Mouse (Mus musculus): ENCODE results near the gene Gnas. TPM values are rescaled to one million over a fixed set of nuclear protein-coding genes. Genes with fewer than 3 reads are reported as not detected.

Gene Gnas
- polyA plus RNA-seq, 1 experiment from 2014 or later: 1,446 TPM

DNA sequence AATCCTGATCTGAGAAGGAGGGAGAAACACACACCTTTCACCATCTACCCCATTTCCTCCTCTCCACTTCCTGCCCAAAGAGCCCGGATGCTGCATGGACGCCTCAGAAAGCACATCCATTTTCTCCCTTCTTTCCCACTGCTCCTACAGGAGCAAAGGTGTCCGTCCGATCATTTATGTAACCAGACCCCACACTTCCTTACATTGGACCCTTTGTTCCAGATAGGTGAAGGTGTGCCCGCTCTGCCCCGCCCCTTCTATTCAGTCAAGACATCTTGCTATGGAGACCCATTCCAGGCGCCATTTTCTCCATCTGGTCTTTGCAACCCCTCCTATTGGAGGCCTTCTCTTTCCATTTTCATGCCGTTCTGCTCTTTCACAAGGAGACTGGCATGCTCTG, 10.3 kb downstream of the Gnas start:
- peak overlapping the region; percentile 65 for H3K4me3 ChIP-seq
- peak overlapping the region; percentile 72 for H3K4me2 ChIP-seq
- peak overlapping the region; percentile 82 for H3K9ac ChIP-seq
- H3K36me3 ChIP-seq: peaks cover 3% of the 10 kb centered on the region; the same call in 1 of the 2 replicates
- peaks cover 37% of the 10 kb centered on the region for H3K4me1 ChIP-seq (replicated peaks)
- ATAC-seq (ENCODE audit: insufficient number of reproducible peaks, low FRiP score): no peak
- H3K9me3 ChIP-seq (replicated peaks): peaks cover 49% of the 10 kb centered on the region
- WGBS: 44% methylated on average over 8 of the region's 8 CpGs
- peaks cover 13% of the 10 kb centered on the region for H3K27me3 ChIP-seq (replicated peaks)
- peak overlapping the region; percentile 80 for H3K27ac ChIP-seq (ENCODE audit: poor library complexity, severe bottlenecking)

DNA sequence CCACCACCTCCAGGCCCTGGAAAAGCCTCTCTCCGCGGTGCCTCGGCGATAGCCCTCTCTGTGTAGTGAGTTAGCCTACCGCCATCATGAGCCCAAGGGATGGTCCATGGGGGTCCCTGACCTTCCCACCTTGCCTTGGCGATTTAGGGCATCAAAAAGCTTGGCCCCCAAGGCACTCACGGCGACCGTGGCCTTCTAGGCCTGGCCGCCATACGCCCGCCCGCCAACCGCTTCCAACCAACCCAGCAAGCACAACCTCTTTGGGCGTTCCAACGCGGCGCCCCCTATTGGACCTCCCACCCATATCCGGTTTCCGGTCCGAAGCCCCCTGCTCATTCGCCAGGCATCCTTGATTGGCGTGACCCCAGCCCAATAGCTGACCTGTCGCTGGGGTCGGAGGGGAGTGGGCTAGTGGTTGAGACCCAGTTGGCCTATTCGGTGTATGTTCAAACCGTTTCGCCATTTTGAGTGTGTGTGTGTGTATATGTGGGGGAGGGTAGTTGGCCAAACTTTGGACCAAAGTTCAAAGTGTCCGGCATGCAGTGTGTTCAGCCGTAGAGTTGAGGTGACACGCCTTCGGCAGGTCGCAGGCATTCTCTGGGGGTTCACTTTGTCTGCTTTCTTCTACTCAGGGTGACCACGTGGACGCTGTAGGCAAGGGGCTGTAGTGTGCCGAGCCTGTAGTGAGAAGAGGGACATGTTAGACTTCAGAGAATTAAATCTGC, 11.2 kb downstream of the Gnas start:
- peaks cover 3% of the 10 kb centered on the region; the same call in 1 of the 2 replicates for H3K36me3 ChIP-seq
- WGBS: 41% methylated on average over 36 of the region's 36 CpGs
- H3K9me3 ChIP-seq (replicated peaks): peaks cover 57% of the 10 kb centered on the region
- H3K27ac ChIP-seq (ENCODE audit: poor library complexity, severe bottlenecking): peak overlapping the region; percentile 80
- H3K27me3 ChIP-seq (replicated peaks): peaks cover 13% of the 10 kb centered on the region
- H3K9ac ChIP-seq: peak overlapping the region; percentile 82
- peak overlapping the region; percentile 65 for H3K4me3 ChIP-seq
- H3K4me2 ChIP-seq: peak overlapping the region; percentile 72
- peaks cover 36% of the 10 kb centered on the region for H3K4me1 ChIP-seq (replicated peaks)
- ATAC-seq (ENCODE audit: insufficient number of reproducible peaks, low FRiP score): peak; percentile 92

- Histone ChIP-seq H3K9me3 (replicated peaks) (peaks cover 64% of the 10 kb centered on the region), H3K9ac (peak overlapping the region; percentile 26; the same call in 1 of the 2 replicates)
- 43% methylated on average over 29 of the region's 29 CpGs for WGBS
Measured at GRCm38 (mm10) chr2:174295900-174296465, 11.9 kb downstream of the Gnas start.

GRCm38 (mm10) chr2:174297086-174297571, 13.0 kb downstream of the Gnas start:
- ATAC-seq (ENCODE audit: insufficient number of reproducible peaks, low FRiP score): no peak
- H3K27ac ChIP-seq (ENCODE audit: poor library complexity, severe bottlenecking): no peak overlapping the region
- WGBS: 58% methylated on average over 29 of the region's 29 CpGs
- H3K9me3 ChIP-seq (replicated peaks): peaks cover 65% of the 10 kb centered on the region
- peaks cover 13% of the 10 kb centered on the region for H3K27me3 ChIP-seq (replicated peaks)
- peaks cover 3% of the 10 kb centered on the region; the same call in 1 of the 2 replicates for H3K36me3 ChIP-seq
- no peak overlapping the region for H3K4me3 ChIP-seq
- no peak overlapping the region for H3K9ac ChIP-seq
- H3K4me1 ChIP-seq (replicated peaks): peaks cover 20% of the 10 kb centered on the region
- H3K4me2 ChIP-seq: peak overlapping the region; percentile 72

More at GRCm38 (mm10) chr2:174295900-174296465, 11.9 kb downstream of the Gnas start:
- peak overlapping the region; percentile 65 for H3K4me3 ChIP-seq
- peaks cover 30% of the 10 kb centered on the region for H3K4me1 ChIP-seq (replicated peaks)
- H3K27me3 ChIP-seq (replicated peaks): peaks cover 13% of the 10 kb centered on the region
- peaks cover 3% of the 10 kb centered on the region; the same call in 1 of the 2 replicates for H3K36me3 ChIP-seq
- peak overlapping the region; percentile 22; the same call in 1 of the 2 replicates for H3K27ac ChIP-seq (ENCODE audit: poor library complexity, severe bottlenecking)
- no peak for ATAC-seq (ENCODE audit: insufficient number of reproducible peaks, low FRiP score)
- peak overlapping the region; percentile 72 for H3K4me2 ChIP-seq

GRCm38 (mm10) chr2:174297851-174298250, 13.7 kb downstream of the Gnas start:
- no peak overlapping the region for H3K4me2 ChIP-seq
- no peak overlapping the region for H3K27ac ChIP-seq (ENCODE audit: poor library complexity, severe bottlenecking)
- H3K9me3 ChIP-seq (replicated peaks): peaks cover 65% of the 10 kb centered on the region
- ATAC-seq (ENCODE audit: insufficient number of reproducible peaks, low FRiP score): no peak
- peaks cover under 1% of the 10 kb centered on the region; the same call in 1 of the 2 replicates for H3K36me3 ChIP-seq
- H3K4me1 ChIP-seq (replicated peaks): peaks cover 13% of the 10 kb centered on the region
- peaks cover 13% of the 10 kb centered on the region for H3K27me3 ChIP-seq (replicated peaks)
- WGBS: 63% methylated on average over 19 of the region's 19 CpGs
- H3K4me3 ChIP-seq: peak overlapping the region; percentile 42; the same call in 1 of the 2 replicates
- H3K9ac ChIP-seq: no peak overlapping the region

- ATAC-seq (ENCODE audit: insufficient number of reproducible peaks, low FRiP score): no peak
- Histone ChIP-seq H3K27me3 (replicated peaks) (peaks cover 13% of the 10 kb centered on the region), H3K9me3 (replicated peaks) (peaks cover 65% of the 10 kb centered on the region)
Measured at GRCm38 (mm10) chr2:174298471-174298870, 14.4 kb downstream of the Gnas start.

GRCm38 (mm10) chr2:174299091-174299770, 15.1 kb downstream of the Gnas start:
- peaks cover 13% of the 10 kb centered on the region for H3K27me3 ChIP-seq (replicated peaks)
- no peak overlapping the region for H3K27ac ChIP-seq (ENCODE audit: poor library complexity, severe bottlenecking)
- H3K9me3 ChIP-seq (replicated peaks): peaks cover 65% of the 10 kb centered on the region
- peaks cover 7% of the 10 kb centered on the region for H3K4me1 ChIP-seq (replicated peaks)
- H3K4me3 ChIP-seq: peak overlapping the region; percentile 42
- no peak overlapping the region; the same call in 1 of the 2 replicates for H3K9ac ChIP-seq
- no peaks in the 10 kb centered on the region for H3K36me3 ChIP-seq
- no peak for ATAC-seq (ENCODE audit: insufficient number of reproducible peaks, low FRiP score)
- WGBS: 51% methylated on average over 48 of the region's 48 CpGs
- H3K4me2 ChIP-seq: peak overlapping the region; percentile 76

More at GRCm38 (mm10) chr2:174298471-174298870, 14.4 kb downstream of the Gnas start:
- no peaks in the 10 kb centered on the region for H3K36me3 ChIP-seq
- no peak overlapping the region for H3K27ac ChIP-seq (ENCODE audit: poor library complexity, severe bottlenecking)
- H3K4me1 ChIP-seq (replicated peaks): peaks cover 9% of the 10 kb centered on the region
- peak overlapping the region; percentile 42 for H3K4me3 ChIP-seq
- H3K4me2 ChIP-seq: peak overlapping the region; percentile 76
- H3K9ac ChIP-seq: no peak overlapping the region
- 44% methylated on average over 33 of the region's 33 CpGs for WGBS

GRCm38 (mm10) chr2:174299771-174300160, 15.6 kb downstream of the Gnas start:
- Histone ChIP-seq H3K4me1 (replicated peaks) (peaks cover 7% of the 10 kb centered on the region), H3K9me3 (replicated peaks) (peaks cover 62% of the 10 kb centered on the region), H3K27me3 (replicated peaks) (peaks cover 13% of the 10 kb centered on the region), H3K4me3 (peak overlapping the region; percentile 42), H3K9ac (no peak overlapping the region), H3K4me2 (peak overlapping the region; percentile 76), H3K36me3 (no peaks in the 10 kb centered on the region), H3K27ac (ENCODE audit: poor library complexity, severe bottlenecking) (no peak overlapping the region)
- no peak for ATAC-seq (ENCODE audit: insufficient number of reproducible peaks, low FRiP score)
- WGBS: 47% methylated on average over 34 of the region's 34 CpGs

- 56% methylated on average over 27 of the region's 27 CpGs for WGBS
- Histone ChIP-seq H3K27me3 (replicated peaks) (peaks cover 13% of the 10 kb centered on the region), H3K4me1 (replicated peaks) (peaks cover 7% of the 10 kb centered on the region), H3K9me3 (replicated peaks) (peaks cover 57% of the 10 kb centered on the region), H3K4me2 (peak overlapping the region; percentile 76), H3K36me3 (no peaks in the 10 kb centered on the region), H3K9ac (peak overlapping the region; percentile 44; the same call in 1 of the 2 replicates), H3K27ac (ENCODE audit: poor library complexity, severe bottlenecking) (no peak overlapping the region), H3K4me3 (peak overlapping the region; percentile 42)
- ATAC-seq (ENCODE audit: insufficient number of reproducible peaks, low FRiP score): no peak
Measured at GRCm38 (mm10) chr2:174300186-174300585, 16.1 kb downstream of the Gnas start.

- 50% methylated on average over 22 of the region's 22 CpGs for WGBS
- H3K9ac ChIP-seq: no peak overlapping the region
Measured at GRCm38 (mm10) chr2:174300666-174301065, 16.5 kb downstream of the Gnas start.

More at GRCm38 (mm10) chr2:174300666-174301065, 16.5 kb downstream of the Gnas start:
- Histone ChIP-seq H3K4me2 (peak overlapping the region; percentile 76), H3K4me1 (replicated peaks) (peaks cover 7% of the 10 kb centered on the region), H3K27me3 (replicated peaks) (peaks cover 13% of the 10 kb centered on the region), H3K9me3 (replicated peaks) (peaks cover 53% of the 10 kb centered on the region), H3K4me3 (peak overlapping the region; percentile 42), H3K27ac (ENCODE audit: poor library complexity, severe bottlenecking) (no peak overlapping the region), H3K36me3 (no peaks in the 10 kb centered on the region)
- ATAC-seq (ENCODE audit: insufficient number of reproducible peaks, low FRiP score): no peak
